Mouse (Mus musculus) urinary bladder, adult 18-20 months (tissue): Measurements from ENCODE around the gene Wwc1.
"Not testable (repeated sequence)": the region's sequence is repeated elsewhere in the genome, so short reads cannot be mapped to it uniquely, and the experiment has no call there.

Source experiments
- DNase-seq, 2 experiments: peaks; one replicate each; pipeline ENCODE4 v3.0.0; 2022; ENCODE audit warnings: low spot score in 2 of 2, mixed read lengths in 2 of 2

Gene Wwc1

GRCm38 (mm10) chr11:35882777-35883176 is 97.5 kb downstream of the Wwc1 start:
- no peak for DNase-seq

- DNase-seq, result no peak
Measured at GRCm38 (mm10) chr11:35878559-35878897, 101.8 kb downstream of the Wwc1 start.

GRCm38 (mm10) chr11:35877651-35878558 is 102.4 kb downstream of the Wwc1 start:
- DNase-seq, result no peak

GRCm38 (mm10) chr11:35873624-35874244 is 106.6 kb downstream of the Wwc1 start:
- no peak for DNase-seq

GRCm38 (mm10) chr11:35870961-35871360 is 109.4 kb downstream of the Wwc1 start:
- no peak for DNase-seq

- DNase-seq, result no peak
Measured at GRCm38 (mm10) chr11:35866140-35866539, 114.2 kb downstream of the Wwc1 start.

- DNase-seq, result no peak
Measured at GRCm38 (mm10) chr11:35864981-35865604, 115.2 kb downstream of the Wwc1 start.

GRCm38 (mm10) chr11:35863653-35864052 is 116.7 kb downstream of the Wwc1 start:
- DNase-seq, result no peak

GRCm38 (mm10) chr11:35857395-35858067 is 122.8 kb downstream of the Wwc1 start:
- no peak for DNase-seq

- no peak for DNase-seq
Measured at GRCm38 (mm10) chr11:35856359-35857040, 123.8 kb downstream of the Wwc1 start.

- DNase-seq, result no peak
Measured at GRCm38 (mm10) chr11:35855567-35855966, 124.8 kb downstream of the Wwc1 start.

- DNase-seq, result no peak
Measured at GRCm38 (mm10) chr11:35854941-35855340, 125.4 kb downstream of the Wwc1 start.

- DNase-seq, result no peak
Measured at GRCm38 (mm10) chr11:35853651-35854050, 126.7 kb downstream of the Wwc1 start.

- DNase-seq, result no peak
Measured at GRCm38 (mm10) chr11:35852731-35853130, 127.6 kb downstream of the Wwc1 start.

- no peak for DNase-seq
Measured at GRCm38 (mm10) chr11:35844299-35844698, 136.0 kb downstream of the Wwc1 start.

GRCm38 (mm10) chr11:35842560-35842959 is 137.8 kb downstream of the Wwc1 start:
- not testable (repeated sequence) for DNase-seq

GRCm38 (mm10) chr11:35841738-35842325 is 138.5 kb downstream of the Wwc1 start:
- no peak for DNase-seq

- DNase-seq, result not testable (repeated sequence)
Measured at GRCm38 (mm10) chr11:35840806-35841205, 139.5 kb downstream of the Wwc1 start.

GRCm38 (mm10) chr11:35840282-35840681 is 140.0 kb downstream of the Wwc1 start:
- DNase-seq, result no peak

GRCm38 (mm10) chr11:35838345-35839338 is 141.7 kb downstream of the Wwc1 start:
- DNase-seq, result peak; percentile 80 to 87
